Mouse (Mus musculus) liver, adult 2 months (tissue): ENCODE results near the gene Glo1.

Source experiments
- CTCF ChIP-seq: fragments of 200-500 bp; IDR thresholded peaks from 2 replicates; pipeline ENCODE4 v1.5.1; 2011; ENCODE audit warnings: low read depth, low read length, control low read depth
- POLR2A ChIP-seq: fragments of 200-500 bp; IDR thresholded peaks from 2 replicates; pipeline ENCODE4 v1.6.1; 2011; ENCODE audit warnings: low read length, control low read depth; ENCODE audit not compliant: insufficient read depth; ENCODE audit errors: extremely low read depth

DNA sequence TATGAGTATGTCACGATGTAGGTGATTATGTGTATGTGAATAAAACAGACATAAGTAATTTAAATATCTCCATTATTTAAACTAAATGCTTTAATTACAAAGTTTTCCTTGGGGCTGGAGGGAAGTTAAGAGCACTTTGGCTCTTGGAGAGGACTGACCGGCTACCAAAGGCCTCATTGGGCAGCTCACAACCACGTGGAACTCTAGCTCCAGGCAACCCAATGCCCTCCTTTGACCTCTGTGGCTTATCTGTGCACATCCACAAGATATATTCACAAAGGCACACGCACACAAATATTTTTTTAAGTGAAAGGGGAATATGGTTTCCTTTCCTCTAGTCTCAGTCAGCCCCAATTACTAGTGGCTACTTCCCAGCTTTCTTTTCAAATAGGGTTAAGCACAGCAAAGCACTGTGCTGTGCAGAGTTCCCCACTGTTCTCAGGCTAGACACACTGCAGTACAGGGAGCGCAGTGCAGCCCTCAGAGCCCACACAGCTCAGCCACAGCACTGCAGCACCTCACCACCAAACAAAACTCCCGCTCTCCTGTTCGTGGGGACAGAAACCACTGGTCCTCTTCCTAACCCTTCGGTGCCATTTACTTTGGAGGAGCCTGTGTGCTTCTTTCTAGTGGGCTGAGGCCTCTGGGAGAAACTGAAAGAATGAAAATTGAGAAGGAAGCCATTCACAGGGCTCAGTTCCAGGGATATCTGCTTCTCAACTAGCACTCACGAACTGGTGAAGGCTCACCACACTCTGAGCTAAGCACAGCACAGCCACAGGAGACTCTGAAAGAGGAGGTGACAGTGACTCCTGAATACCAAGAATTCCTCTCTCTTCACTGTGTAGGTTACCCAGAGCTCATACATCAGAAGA, 76.5 kb downstream of the Glo1 start:
- TF ChIP-seq CTCF (no peak), POLR2A (no peak)
